Mouse (Mus musculus): Measurements from ENCODE around the gene Pcbd2. TPM values are rescaled to one million over a fixed set of nuclear protein-coding genes. Genes with fewer than 3 reads are reported as not detected.

Gene Pcbd2
- polyA plus RNA-seq, 1 experiment from 2014 or later = 20.0 TPM

GRCm38 (mm10) chr13:55760576-55760975, 33.4 kb downstream of the Pcbd2 start:
- Histone ChIP-seq H3K27me3 (ENCODE audit: control insufficient read depth, insufficient read depth, low read depth, low read length) (no peaks in the 10 kb centered on the region; the same call in 1 of the 2 replicates), H3K36me3 (ENCODE audit: control insufficient read depth, insufficient read depth, low read length) (no peaks in the 10 kb centered on the region), H3K4me1 (ENCODE audit: control insufficient read depth, insufficient read depth, low read length) (no peaks in the 10 kb centered on the region), H3K9me3 (replicated peaks; ENCODE audit: control insufficient read depth, low read length, poor library complexity, severe bottlenecking) (no peaks in the 10 kb centered on the region), H3K4me2 (ENCODE audit: low read length) (no peak overlapping the region), H3K4me3 (ENCODE audit: low read depth, low read length) (no peak overlapping the region), H3K27ac (ENCODE audit: low read length) (no peak overlapping the region), H3K9ac (ENCODE audit: low read depth, low read length) (no peak overlapping the region)
- ATAC-seq = no peak
- 42% methylated on average over 10 of the region's 10 CpGs for WGBS

GRCm38 (mm10) chr13:55761486-55761885, 34.3 kb downstream of the Pcbd2 start:
- no peak for ATAC-seq
- Histone ChIP-seq H3K4me3 (ENCODE audit: low read depth, low read length) (no peak overlapping the region), H3K9me3 (replicated peaks; ENCODE audit: control insufficient read depth, low read length, poor library complexity, severe bottlenecking) (no peaks in the 10 kb centered on the region), H3K27me3 (ENCODE audit: control insufficient read depth, insufficient read depth, low read depth, low read length) (no peaks in the 10 kb centered on the region; the same call in 1 of the 2 replicates), H3K27ac (ENCODE audit: low read length) (no peak overlapping the region), H3K9ac (ENCODE audit: low read depth, low read length) (no peak overlapping the region), H3K4me1 (ENCODE audit: control insufficient read depth, insufficient read depth, low read length) (no peaks in the 10 kb centered on the region), H3K36me3 (ENCODE audit: control insufficient read depth, insufficient read depth, low read length) (no peaks in the 10 kb centered on the region), H3K4me2 (ENCODE audit: low read length) (no peak overlapping the region)
- 74% methylated on average over 10 of the region's 10 CpGs for WGBS

- no peak for ATAC-seq
- Histone ChIP-seq H3K4me1 (ENCODE audit: control insufficient read depth, insufficient read depth, low read length) (no peaks in the 10 kb centered on the region), H3K27ac (ENCODE audit: low read length) (no peak overlapping the region), H3K4me2 (ENCODE audit: low read length) (no peak overlapping the region), H3K9ac (ENCODE audit: low read depth, low read length) (no peak overlapping the region), H3K4me3 (ENCODE audit: low read depth, low read length) (no peak overlapping the region), H3K9me3 (replicated peaks; ENCODE audit: control insufficient read depth, low read length, poor library complexity, severe bottlenecking) (no peaks in the 10 kb centered on the region), H3K36me3 (ENCODE audit: control insufficient read depth, insufficient read depth, low read length) (no peaks in the 10 kb centered on the region), H3K27me3 (ENCODE audit: control insufficient read depth, insufficient read depth, low read depth, low read length) (no peaks in the 10 kb centered on the region)
- WGBS = 91% methylated on average over 7 of the region's 7 CpGs
Measured at GRCm38 (mm10) chr13:55774352-55774751, 47.2 kb downstream of the Pcbd2 start.

- Histone ChIP-seq H3K4me1 (ENCODE audit: control insufficient read depth, insufficient read depth, low read length) (no peaks in the 10 kb centered on the region), H3K27ac (ENCODE audit: low read length) (no peak overlapping the region), H3K36me3 (ENCODE audit: control insufficient read depth, insufficient read depth, low read length) (no peaks in the 10 kb centered on the region), H3K4me3 (ENCODE audit: low read depth, low read length) (no peak overlapping the region), H3K27me3 (ENCODE audit: control insufficient read depth, insufficient read depth, low read depth, low read length) (no peaks in the 10 kb centered on the region), H3K9ac (ENCODE audit: low read depth, low read length) (no peak overlapping the region), H3K4me2 (ENCODE audit: low read length) (no peak overlapping the region), H3K9me3 (replicated peaks; ENCODE audit: control insufficient read depth, low read length, poor library complexity, severe bottlenecking) (no peaks in the 10 kb centered on the region)
- 71% methylated on average over 11 of the region's 11 CpGs for WGBS
- no peak for ATAC-seq
Measured at GRCm38 (mm10) chr13:55775056-55775455, 47.9 kb downstream of the Pcbd2 start.

- H3K36me3 ChIP-seq (ENCODE audit: control insufficient read depth, insufficient read depth, low read length) = no peaks in the 10 kb centered on the region
- no peak for ATAC-seq
- no peak within 1 kb of the TSS for H3K4me2 ChIP-seq (ENCODE audit: low read length)
- no peak within 1 kb of the TSS for H3K9ac ChIP-seq (ENCODE audit: low read depth, low read length)
- no peaks in the 10 kb centered on the region for H3K4me1 ChIP-seq (ENCODE audit: control insufficient read depth, insufficient read depth, low read length)
- no peak within 1 kb of the TSS for H3K27ac ChIP-seq (ENCODE audit: low read length)
- no peaks in the 10 kb centered on the region for H3K27me3 ChIP-seq (ENCODE audit: control insufficient read depth, insufficient read depth, low read depth, low read length)
- WGBS = 87% methylated on average over 3 of the region's 3 CpGs
- H3K9me3 ChIP-seq (replicated peaks; ENCODE audit: control insufficient read depth, low read length, poor library complexity, severe bottlenecking) = no peaks in the 10 kb centered on the region
- no peak within 1 kb of the TSS for H3K4me3 ChIP-seq (ENCODE audit: low read depth, low read length)
Measured at GRCm38 (mm10) chr13:55784268-55784667, 57.1 kb downstream of the Pcbd2 start, which contains the start of gene Catsper3. TSS of gene Catsper3 (plus strand) at chr13:55784568.

GRCm38 (mm10) chr13:55786120-55786519, 59.0 kb downstream of the Pcbd2 start:
- H3K4me2 ChIP-seq (ENCODE audit: low read length) = no peak overlapping the region
- no peaks in the 10 kb centered on the region for H3K27me3 ChIP-seq (ENCODE audit: control insufficient read depth, insufficient read depth, low read depth, low read length)
- no peaks in the 10 kb centered on the region for H3K36me3 ChIP-seq (ENCODE audit: control insufficient read depth, insufficient read depth, low read length)
- H3K4me3 ChIP-seq (ENCODE audit: low read depth, low read length) = no peak overlapping the region
- no peak overlapping the region for H3K9ac ChIP-seq (ENCODE audit: low read depth, low read length)
- H3K9me3 ChIP-seq (replicated peaks; ENCODE audit: control insufficient read depth, low read length, poor library complexity, severe bottlenecking) = no peaks in the 10 kb centered on the region
- WGBS = 82% methylated on average over 11 of the region's 11 CpGs
- no peak overlapping the region for H3K27ac ChIP-seq (ENCODE audit: low read length)
- H3K4me1 ChIP-seq (ENCODE audit: control insufficient read depth, insufficient read depth, low read length) = no peaks in the 10 kb centered on the region
- no peak for ATAC-seq

GRCm38 (mm10) chr13:55801246-55801645, 74.1 kb downstream of the Pcbd2 start:
- no peaks in the 10 kb centered on the region for H3K4me1 ChIP-seq (ENCODE audit: control insufficient read depth, insufficient read depth, low read length)
- ATAC-seq = no peak
- WGBS = 65% methylated on average over 2 of the region's 2 CpGs
- H3K4me2 ChIP-seq (ENCODE audit: low read length) = no peak overlapping the region
- H3K36me3 ChIP-seq (ENCODE audit: control insufficient read depth, insufficient read depth, low read length) = no peaks in the 10 kb centered on the region
- peaks cover 4% of the 10 kb centered on the region; the same call in 1 of the 2 replicates for H3K9me3 ChIP-seq (replicated peaks; ENCODE audit: control insufficient read depth, low read length, poor library complexity, severe bottlenecking)
- H3K4me3 ChIP-seq (ENCODE audit: low read depth, low read length) = no peak overlapping the region
- no peaks in the 10 kb centered on the region for H3K27me3 ChIP-seq (ENCODE audit: control insufficient read depth, insufficient read depth, low read depth, low read length)
- no peak overlapping the region for H3K9ac ChIP-seq (ENCODE audit: low read depth, low read length)
- H3K27ac ChIP-seq (ENCODE audit: low read length) = no peak overlapping the region

GRCm38 (mm10) chr13:55803973-55804372, 76.8 kb downstream of the Pcbd2 start:
- WGBS = 100% methylated on average over 1 of the region's 1 CpGs
- Histone ChIP-seq H3K27ac (ENCODE audit: low read length) (no peak overlapping the region), H3K4me1 (ENCODE audit: control insufficient read depth, insufficient read depth, low read length) (no peaks in the 10 kb centered on the region), H3K4me3 (ENCODE audit: low read depth, low read length) (no peak overlapping the region), H3K9me3 (replicated peaks; ENCODE audit: control insufficient read depth, low read length, poor library complexity, severe bottlenecking) (peaks cover 4% of the 10 kb centered on the region; the same call in 1 of the 2 replicates), H3K27me3 (ENCODE audit: control insufficient read depth, insufficient read depth, low read depth, low read length) (no peaks in the 10 kb centered on the region), H3K9ac (ENCODE audit: low read depth, low read length) (no peak overlapping the region), H3K4me2 (ENCODE audit: low read length) (no peak overlapping the region), H3K36me3 (ENCODE audit: control insufficient read depth, insufficient read depth, low read length) (no peaks in the 10 kb centered on the region)
- ATAC-seq = no peak

- no peaks in the 10 kb centered on the region for H3K4me1 ChIP-seq (ENCODE audit: control insufficient read depth, insufficient read depth, low read length)
- ATAC-seq = no peak
- 84% methylated on average over 7 of the region's 7 CpGs for WGBS
Measured at GRCm38 (mm10) chr13:55809041-55809623, 82.0 kb downstream of the Pcbd2 start.

More at GRCm38 (mm10) chr13:55809041-55809623, 82.0 kb downstream of the Pcbd2 start:
- no peaks in the 10 kb centered on the region for H3K36me3 ChIP-seq (ENCODE audit: control insufficient read depth, insufficient read depth, low read length)
- no peaks in the 10 kb centered on the region for H3K27me3 ChIP-seq (ENCODE audit: control insufficient read depth, insufficient read depth, low read depth, low read length)
- H3K9ac ChIP-seq (ENCODE audit: low read depth, low read length) = no peak overlapping the region
- H3K4me2 ChIP-seq (ENCODE audit: low read length) = no peak overlapping the region
- H3K27ac ChIP-seq (ENCODE audit: low read length) = no peak overlapping the region
- H3K4me3 ChIP-seq (ENCODE audit: low read depth, low read length) = no peak overlapping the region
- H3K9me3 ChIP-seq (replicated peaks; ENCODE audit: control insufficient read depth, low read length, poor library complexity, severe bottlenecking) = no peaks in the 10 kb centered on the region
